Mouse (Mus musculus) heart, adult 2 months (tissue): ENCODE measurements around the gene Zfp639. TPM values are rescaled to one million over a fixed set of nuclear protein-coding genes. Genes with fewer than 3 reads are reported as not detected.
A peak's percentile ranks its signal among the peaks of the same experiment; 100 is the strongest.

Experiments
- DNase-seq, 2 experiments: peaks; one replicate each; pipeline ENCODE4 v3.0.0; 2021
- H3K27ac ChIP-seq: fragments of 200-600 bp; 2 replicates; pipeline ENCODE4 v1.8.1; 2022
- H3K27me3 ChIP-seq: fragments of 200-500 bp; 2 replicates; pipeline ENCODE4 v1.6.1; 2012; ENCODE audit warnings: mild to moderate bottlenecking, low read length, inconsistent platforms, mixed read lengths; ENCODE audit not compliant: control insufficient read depth, insufficient read depth
- H3K36me3 ChIP-seq: fragments of 200-500 bp; 2 replicates; pipeline ENCODE4 v1.6.1; 2012; ENCODE audit warnings: low read length, inconsistent platforms; ENCODE audit not compliant: control insufficient read depth, insufficient read depth
- H3K4me1 ChIP-seq: fragments of 200-500 bp; 2 replicates; pipeline ENCODE4 v1.6.1; 2011; ENCODE audit warnings: low read length; ENCODE audit not compliant: control insufficient read depth, insufficient read depth
- H3K4me3 ChIP-seq: fragments of 200-600 bp; 2 replicates; pipeline ENCODE4 v1.8.1; 2022
- H3K79me2 ChIP-seq: fragments of 200-500 bp; replicated peaks from 2 replicates; pipeline ENCODE4 v1.6.1; 2012; ENCODE audit warnings: mild to moderate bottlenecking, inconsistent platforms, low read length, moderate library complexity, mixed read lengths; ENCODE audit not compliant: control insufficient read depth, insufficient read depth
- H3K9ac ChIP-seq: fragments of 200-500 bp; 2 replicates; pipeline ENCODE4 v1.6.1; 2012; ENCODE audit warnings: low read depth, mild to moderate bottlenecking, control low read depth, inconsistent platforms, low read length, mixed read lengths
- CTCF ChIP-seq: fragments of 200-600 bp; IDR thresholded peaks from 2 replicates; pipeline ENCODE4 v1.8.1; 2022; ENCODE audit warnings: antibody characterized with exemption, mild to moderate bottlenecking, moderate library complexity
- EP300 ChIP-seq: fragments of 200-500 bp; IDR thresholded peaks from 2 replicates; pipeline ENCODE4 v1.6.1; 2011; ENCODE audit warnings: low read depth, low read length, control low read depth; ENCODE audit not compliant: insufficient read depth
- POLR2A ChIP-seq: fragments of 200-500 bp; IDR thresholded peaks from 2 replicates; pipeline ENCODE4 v1.6.1; 2011; ENCODE audit warnings: mild to moderate bottlenecking, low read depth, low read length, control low read depth; ENCODE audit not compliant: insufficient read depth
- WGBS: fragments of 180-500 bp; shearing (Covaris S2); methylation state at CpG from one replicate; pipeline ENCODE4 v1.1.7; 2018; 5-methylcytosine and 5-hydroxymethylcytosine counted together
- intact Hi-C: fragments of 180-260 bp; cut with DNase I; formaldehyde crosslinking; loops from one replicate; pipeline ENCODE4 v1.15.1; 2025
- polyA plus RNA-seq: library from polyadenylated mRNA; depleted of rRNA; stranded (reverse); fragments of >200 nt; gene quantifications from 2 replicates; pipeline ENCODE4 v1.2.3, GENCODE M21; 2012
- total RNA-seq, 2 experiments: library from RNA; stranded (reverse); gene quantifications; 2 replicates each; pipeline ENCODE4 v1.2.3; 2021

Gene Zfp639
- total and polyA plus RNA-seq, 3 experiments, result 20.6 to 28.0 (median 22.1) TPM

GRCm38 (mm10) chr3:32508666-32509324 is 1.3 kb upstream of the Zfp639 start:
- intact Hi-C loops, result loop anchor here (1.0 to 5.0 kb wide), 2 partner anchors 51 to 175 kb away; no protein-coding TSS in a partner anchor
- Histone ChIP-seq H3K27me3 (no peaks in the 10 kb centered on the region), H3K27ac (peak overlapping the region; percentile 46), H3K4me3 (no peak overlapping the region), H3K9ac (peak overlapping the region; percentile 43; the same call in 1 of the 2 replicates), H3K79me2 (peaks cover 2% of the 10 kb centered on the region), H3K36me3 (peaks cover 7% of the 10 kb centered on the region), H3K4me1 (peaks cover 6% of the 10 kb centered on the region)
- 3% methylated on average over 17 of the region's 17 CpGs for WGBS
- peak; percentile 62 to 67 for DNase-seq
- peak; percentile 91 for TF ChIP-seq CTCF
- no peak for TF ChIP-seq POLR2A
- TF ChIP-seq EP300, result 0 out of 2 replicates have a peak, but pooled peaks have one; percentile 32

DNA sequence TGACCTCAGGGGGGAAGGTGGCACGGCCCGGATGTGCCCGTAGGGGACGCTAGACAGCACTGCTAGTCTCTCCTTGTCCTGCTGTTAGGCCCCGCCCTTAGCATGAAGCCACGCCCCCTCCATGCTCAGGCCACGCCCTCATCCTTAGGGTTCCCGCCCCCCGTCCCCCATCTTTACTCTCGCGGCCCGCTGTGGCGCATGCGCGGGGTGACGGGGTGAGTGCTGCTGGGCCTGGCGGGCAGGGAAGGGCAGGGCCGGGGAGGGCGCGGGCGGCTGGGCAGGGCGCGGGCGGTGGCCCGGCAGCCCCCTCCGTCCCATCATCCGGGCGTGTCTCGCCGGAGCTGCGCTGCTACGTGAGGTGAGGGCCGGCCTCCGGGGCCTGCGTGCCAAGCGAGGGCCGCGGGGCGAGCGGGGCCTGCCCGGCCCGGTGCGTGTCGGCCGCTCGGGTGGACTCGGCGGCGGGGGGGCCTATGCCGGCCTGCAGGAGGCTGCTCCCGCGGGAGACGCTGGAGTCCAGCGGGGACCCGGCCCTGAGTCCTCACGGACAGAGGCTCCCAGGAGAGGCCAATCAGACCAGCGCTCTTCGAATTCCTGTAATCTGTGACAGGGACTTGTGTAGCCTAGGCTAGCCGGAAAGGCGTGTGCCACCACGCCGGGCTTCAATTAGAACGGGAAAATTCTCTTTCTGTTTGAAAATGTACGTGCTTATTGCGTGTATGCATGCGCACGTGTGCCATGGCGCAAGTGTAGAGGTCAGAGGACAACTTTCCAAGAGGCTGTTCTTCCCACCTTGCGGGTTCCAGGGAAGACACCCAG is 524 bp downstream of the Zfp639 start:
- Histone ChIP-seq H3K79me2 (peaks cover 2% of the 10 kb centered on the region), H3K27ac (peak overlapping the region; percentile 92), H3K4me1 (peaks cover 6% of the 10 kb centered on the region), H3K36me3 (peaks cover 7% of the 10 kb centered on the region), H3K4me3 (peak overlapping the region; percentile 78), H3K9ac (peak overlapping the region; percentile 86), H3K27me3 (no peaks in the 10 kb centered on the region)
- intact Hi-C loops, result loop anchor here (1.0 to 2.0 kb wide), 3 partner anchors 18 to 145 kb away; partner anchors contain the start of genes Mfn1 and Pik3ca
- peak; percentile 98 for DNase-seq
- 1% methylated on average over 61 of the region's 69 CpGs for WGBS
- TF ChIP-seq POLR2A (peak; percentile 73; the same call in 1 of the 2 replicates), EP300 (no peak), CTCF (peak; percentile 92)

DNA sequence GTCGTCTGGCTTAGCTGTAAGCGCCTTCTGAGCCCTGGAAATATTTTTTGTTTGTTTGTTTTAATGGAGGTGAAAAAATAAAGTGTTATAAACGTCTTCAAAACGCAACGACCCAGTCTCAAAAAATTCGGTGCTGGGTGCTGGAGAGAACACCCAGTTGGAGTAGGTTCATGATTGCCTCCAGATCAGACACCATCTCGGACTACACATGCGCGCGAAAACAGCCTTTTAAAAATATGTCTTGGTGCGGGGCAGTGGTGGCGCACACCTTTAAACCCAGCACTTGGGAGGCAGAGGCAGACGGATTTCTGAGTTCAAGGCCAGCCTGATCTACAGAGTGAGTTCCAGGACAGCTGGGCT is 1.1 kb downstream of the Zfp639 start:
- DNase-seq, result peak in 1 of 2 experiments; percentile 32
- no peaks in the 10 kb centered on the region for H3K27me3 ChIP-seq
- peak overlapping the region; percentile 86 for H3K9ac ChIP-seq
- TF ChIP-seq POLR2A, result no peak
- TF ChIP-seq EP300, result no peak
- TF ChIP-seq CTCF, result no peak
- intact Hi-C loops, result loop anchor here (2.0 kb wide), 2 partner anchors 18 to 114 kb away; partner anchors contain the start of genes Mfn1 and Pik3ca
- H3K4me3 ChIP-seq, result peak overlapping the region; percentile 78
- peaks cover 2% of the 10 kb centered on the region for H3K79me2 ChIP-seq
- WGBS, result 3% methylated on average over 13 of the region's 13 CpGs
- H3K4me1 ChIP-seq, result peaks cover 6% of the 10 kb centered on the region
- H3K27ac ChIP-seq, result peak overlapping the region; percentile 92
- H3K36me3 ChIP-seq, result peaks cover 7% of the 10 kb centered on the region

- no peak overlapping the region for H3K27ac ChIP-seq
- peaks cover 10% of the 10 kb centered on the region for H3K36me3 ChIP-seq
- H3K4me3 ChIP-seq, result no peak overlapping the region
- H3K9ac ChIP-seq, result no peak overlapping the region
- no peak for DNase-seq
- intact Hi-C loops, result no loop called here
- peaks cover 2% of the 10 kb centered on the region for H3K79me2 ChIP-seq
- 79% methylated on average over 7 of the region's 7 CpGs for WGBS
- H3K4me1 ChIP-seq, result peaks cover 6% of the 10 kb centered on the region
- TF ChIP-seq EP300 (no peak), POLR2A (no peak), CTCF (no peak)
- no peaks in the 10 kb centered on the region for H3K27me3 ChIP-seq
Observed at GRCm38 (mm10) chr3:32512686-32513284, 2.7 kb downstream of the Zfp639 start.

- Histone ChIP-seq H3K27ac (no peak overlapping the region), H3K36me3 (peaks cover 10% of the 10 kb centered on the region), H3K79me2 (peaks cover 2% of the 10 kb centered on the region), H3K27me3 (no peaks in the 10 kb centered on the region), H3K4me3 (no peak overlapping the region), H3K9ac (no peak overlapping the region), H3K4me1 (peaks cover 6% of the 10 kb centered on the region)
- TF ChIP-seq POLR2A, result no peak
- no peak for TF ChIP-seq CTCF
- no peak for TF ChIP-seq EP300
- intact Hi-C loops, result no loop called here
- no peak for DNase-seq
Observed at GRCm38 (mm10) chr3:32513528-32513927, 3.5 kb downstream of the Zfp639 start.
